Mouse (Mus musculus) forebrain, embryonic 11.5 days (tissue): ENCODE data around the gene Rnf11. TPM values are rescaled to one million over a fixed set of nuclear protein-coding genes. Genes with fewer than 3 reads are reported as not detected.
A peak's percentile ranks its signal among the peaks of the same experiment; 100 is the strongest.

ENCODE experiments used
- ATAC-seq: fragments of 200-750 bp; cut with Nextera tagmentation; replicated peaks from 2 replicates; pipeline ENCODE4 v1.8.0; 2017; ENCODE audit warnings: moderate TSS enrichment; ENCODE audit not compliant: low FRiP score
- DNase-seq: peaks from one replicate; pipeline ENCODE4 v3.0.0-alpha.2; 2017; ENCODE audit warnings: low spot score
- H3K27ac ChIP-seq: fragments of 300-500 bp; sonication (generic); 2 replicates; pipeline ENCODE4 v1.5.1; 2014; ENCODE audit warnings: low read depth, low read length
- H3K27me3 ChIP-seq: fragments of 300-500 bp; sonication (generic); 2 replicates; pipeline ENCODE4 v1.6.1; 2014; ENCODE audit warnings: mild to moderate bottlenecking, low read length, mixed read lengths; ENCODE audit not compliant: control insufficient read depth, insufficient read depth
- H3K36me3 ChIP-seq: fragments of 300-500 bp; sonication (generic); 2 replicates; pipeline ENCODE4 v1.6.1; 2014; ENCODE audit warnings: mild to moderate bottlenecking, low read length, moderate library complexity, mixed read lengths; ENCODE audit not compliant: control insufficient read depth, insufficient read depth
- H3K4me1 ChIP-seq: fragments of 300-500 bp; sonication (generic); replicated peaks from 2 replicates; pipeline ENCODE4 v1.6.1; 2014; ENCODE audit warnings: low read length, mixed read lengths; ENCODE audit not compliant: control insufficient read depth, insufficient read depth
- H3K4me2 ChIP-seq: fragments of 300-500 bp; sonication (generic); 2 replicates; pipeline ENCODE4 v1.6.1; 2014; ENCODE audit warnings: low read depth, mild to moderate bottlenecking, low read length, moderate library complexity, mixed read lengths; ENCODE audit not compliant: severe bottlenecking
- H3K4me3 ChIP-seq: fragments of 300-500 bp; sonication (generic); 2 replicates; pipeline ENCODE4 v1.5.1; 2014; ENCODE audit warnings: low read depth, low read length
- H3K9ac ChIP-seq: fragments of 300-500 bp; sonication (generic); 2 replicates; pipeline ENCODE4 v1.6.1; 2014; ENCODE audit warnings: low read length
- H3K9me3 ChIP-seq: fragments of 300-500 bp; sonication (generic); 2 replicates; pipeline ENCODE4 v1.6.1; 2016; ENCODE audit warnings: low read length, mixed read lengths; ENCODE audit not compliant: control insufficient read depth
- WGBS: fragments of 180-500 bp; shearing (Covaris S2); extraction: QIAGEN DNeasy Blood & Tissue Kit; methylation state at CpG from one replicate; pipeline ENCODE4 v1.1.7; 2014; 5-methylcytosine and 5-hydroxymethylcytosine counted together
- polyA plus RNA-seq: library from polyadenylated mRNA; unstranded; fragments of >200 nt; fragmentation: Nextera tagmentation; extraction: Ambion mirVana; gene quantifications from 2 replicates; pipeline ENCODE4 v1.2.1, GENCODE M21; 2014

Gene Rnf11
- polyA plus RNA-seq, 1 experiment from 2014 or later: 45.1 TPM

DNA sequence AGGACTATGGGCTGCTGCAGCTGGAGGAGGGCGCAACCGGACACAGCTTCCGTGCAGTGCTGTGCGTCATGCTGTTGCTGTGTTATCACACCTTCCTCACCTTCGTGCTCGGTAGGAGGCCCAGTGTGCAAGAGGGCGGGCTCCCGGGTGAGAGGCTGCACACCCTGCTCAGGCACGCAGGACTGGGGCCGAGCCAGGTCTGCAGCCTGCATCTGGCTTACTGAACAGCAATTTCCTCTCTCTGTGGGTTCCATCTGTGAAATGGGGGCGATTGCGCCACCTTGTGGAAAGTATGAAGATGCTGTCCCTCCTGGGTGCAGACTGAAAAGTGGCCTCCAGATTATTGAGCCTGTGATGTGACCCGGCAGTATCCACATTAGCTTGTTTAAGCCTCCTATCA lies 53.7 kb downstream of the Rnf11 start:
- Histone ChIP-seq H3K36me3 (no peaks in the 10 kb centered on the region), H3K9me3 (no peaks in the 10 kb centered on the region), H3K4me2 (no peak overlapping the region), H3K27ac (no peak overlapping the region), H3K4me3 (no peak overlapping the region), H3K27me3 (no peaks in the 10 kb centered on the region), H3K4me1 (peaks cover 4% of the 10 kb centered on the region; the same call in 1 of the 2 replicates), H3K9ac (no peak overlapping the region)
- WGBS: 54% methylated on average over 13 of the region's 13 CpGs
- ATAC-seq (0 out of 2 replicates have a peak, but pooled peaks have one; percentile 49), DNase-seq (peak; percentile 67)

DNA sequence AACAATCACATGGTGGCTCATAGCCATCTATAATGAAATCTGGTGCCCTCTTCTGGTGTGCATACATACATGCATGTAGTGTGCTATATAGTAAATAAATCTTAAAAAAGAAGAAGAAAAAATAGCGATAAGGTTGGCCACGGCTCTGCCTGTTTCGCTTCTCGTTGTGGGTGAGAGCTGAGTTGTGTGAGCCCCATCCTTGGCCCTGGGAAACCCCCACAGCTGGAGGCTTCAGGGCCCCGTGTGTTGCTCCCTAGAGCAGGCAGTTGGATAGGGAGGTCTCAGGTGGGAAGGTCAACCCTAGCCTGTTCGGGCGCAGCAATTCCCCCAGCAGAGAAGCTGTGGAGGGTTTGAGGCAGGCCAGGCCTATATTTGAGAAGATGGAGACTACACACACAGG lies 54.3 kb downstream of the Rnf11 start:
- no peak for ATAC-seq
- Histone ChIP-seq H3K9me3 (no peaks in the 10 kb centered on the region), H3K9ac (no peak overlapping the region), H3K4me1 (peaks cover 4% of the 10 kb centered on the region; the same call in 1 of the 2 replicates), H3K27me3 (no peaks in the 10 kb centered on the region), H3K4me2 (no peak overlapping the region), H3K4me3 (no peak overlapping the region), H3K27ac (no peak overlapping the region), H3K36me3 (no peaks in the 10 kb centered on the region)
- peak; percentile 37 for DNase-seq
- 92% methylated on average over 7 of the region's 7 CpGs for WGBS

DNA sequence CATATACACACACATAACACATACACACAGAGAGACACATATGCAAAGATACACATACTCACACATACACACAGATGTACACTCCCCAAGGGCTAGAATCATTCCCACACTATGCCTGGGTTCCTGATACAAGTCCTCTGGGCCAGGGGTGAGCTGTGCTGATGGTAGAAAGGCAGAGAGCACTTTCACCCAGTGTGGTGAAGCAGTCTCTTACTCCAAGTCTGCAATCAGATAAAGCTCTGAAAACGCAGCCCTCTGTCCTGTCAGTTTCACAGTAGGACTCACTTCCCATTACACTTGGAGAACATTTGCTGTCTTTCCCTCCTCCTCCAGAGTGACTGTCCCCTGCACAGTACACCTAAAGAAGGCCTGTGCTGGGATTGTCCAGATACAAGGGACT lies 57.5 kb downstream of the Rnf11 start:
- no peaks in the 10 kb centered on the region for H3K9me3 ChIP-seq
- H3K27me3 ChIP-seq: no peaks in the 10 kb centered on the region
- DNase-seq (no peak), ATAC-seq (no peak)
- no peaks in the 10 kb centered on the region for H3K36me3 ChIP-seq
- H3K4me2 ChIP-seq: no peak overlapping the region
- no peak overlapping the region for H3K9ac ChIP-seq
- H3K4me1 ChIP-seq: no peaks in the 10 kb centered on the region; the same call in 1 of the 2 replicates
- no peak overlapping the region for H3K27ac ChIP-seq
- WGBS: 59% methylated on average over 1 of the region's 1 CpGs
- H3K4me3 ChIP-seq: no peak overlapping the region

DNA sequence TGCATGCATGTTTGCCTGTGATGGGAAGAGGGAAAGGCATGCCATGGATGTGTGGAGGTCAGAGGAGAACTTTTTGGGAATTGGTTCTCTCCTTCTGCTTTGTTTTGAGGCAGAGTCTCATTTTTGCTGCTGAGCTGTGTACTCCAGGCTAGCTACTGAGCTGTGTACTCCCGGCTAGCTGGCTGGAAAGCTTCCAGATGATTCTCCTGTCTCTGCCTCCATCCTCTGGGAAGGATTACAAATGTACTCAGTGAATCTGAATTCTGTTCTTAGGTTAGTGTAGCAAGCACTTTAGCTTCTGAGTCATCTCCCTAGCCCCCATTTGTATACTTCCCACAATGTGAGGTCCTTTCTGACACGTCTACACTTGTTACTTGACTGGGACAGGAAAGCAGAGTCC lies 61.1 kb downstream of the Rnf11 start:
- no peaks in the 10 kb centered on the region for H3K36me3 ChIP-seq
- no peak overlapping the region for H3K9ac ChIP-seq
- H3K27me3 ChIP-seq: no peaks in the 10 kb centered on the region
- WGBS: 76% methylated on average over 2 of the region's 2 CpGs
- no peak overlapping the region for H3K27ac ChIP-seq
- no peak overlapping the region for H3K4me2 ChIP-seq
- ATAC-seq (no peak), DNase-seq (no peak)
- no peaks in the 10 kb centered on the region for H3K4me1 ChIP-seq
- no peaks in the 10 kb centered on the region for H3K9me3 ChIP-seq
- no peak overlapping the region for H3K4me3 ChIP-seq

DNA sequence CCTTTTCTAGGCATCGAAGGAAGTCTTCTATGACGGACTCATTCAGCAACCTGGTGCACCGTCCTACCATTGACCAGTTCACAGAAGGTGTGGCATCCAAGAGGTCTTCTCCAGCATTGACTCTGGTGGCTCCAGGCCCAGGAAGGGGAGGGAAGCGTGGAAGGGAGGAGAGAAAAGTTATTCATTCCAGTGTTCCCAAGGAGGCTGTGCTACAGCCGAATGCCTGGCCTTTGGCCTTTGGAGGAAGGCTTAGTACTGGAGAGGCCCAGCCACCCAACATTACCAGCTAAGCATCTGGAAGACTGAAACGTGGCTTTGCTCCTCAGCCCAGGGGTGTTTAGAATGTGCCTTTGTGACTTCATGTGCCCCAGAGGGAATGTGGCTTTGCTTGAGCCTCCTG lies 62.1 kb downstream of the Rnf11 start:
- DNase-seq: no peak
- H3K4me2 ChIP-seq: no peak overlapping the region
- H3K4me1 ChIP-seq: no peaks in the 10 kb centered on the region
- no peak overlapping the region for H3K4me3 ChIP-seq
- ATAC-seq: no peak
- H3K9me3 ChIP-seq: no peaks in the 10 kb centered on the region
- H3K9ac ChIP-seq: no peak overlapping the region
- WGBS: 72% methylated on average over 6 of the region's 6 CpGs
- no peaks in the 10 kb centered on the region for H3K36me3 ChIP-seq
- H3K27ac ChIP-seq: no peak overlapping the region
- no peaks in the 10 kb centered on the region for H3K27me3 ChIP-seq

DNA sequence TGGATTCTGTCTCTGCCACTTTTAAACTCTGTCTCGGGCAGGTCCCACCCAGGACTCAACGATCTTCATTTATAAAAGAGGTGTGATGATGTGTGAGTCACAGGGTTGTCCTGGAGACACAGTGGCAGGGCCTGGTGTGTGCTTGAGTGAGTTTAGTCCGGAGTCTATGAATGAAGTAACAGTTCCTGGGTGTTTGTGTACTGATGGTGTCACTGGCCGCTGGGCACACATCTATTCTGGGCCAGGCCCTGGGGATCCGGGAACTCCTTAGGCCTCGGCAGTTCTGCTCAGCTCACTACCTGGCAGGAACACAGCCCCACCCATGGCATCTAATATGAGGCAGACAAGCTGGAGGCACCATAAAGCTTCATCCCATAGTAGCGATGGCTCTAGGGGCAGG lies 62.9 kb downstream of the Rnf11 start:
- DNase-seq: no peak
- WGBS: 91% methylated on average over 7 of the region's 7 CpGs
- Histone ChIP-seq H3K27ac (no peak overlapping the region), H3K9ac (no peak overlapping the region), H3K27me3 (no peaks in the 10 kb centered on the region), H3K4me3 (no peak overlapping the region), H3K4me2 (no peak overlapping the region), H3K9me3 (no peaks in the 10 kb centered on the region), H3K4me1 (no peaks in the 10 kb centered on the region), H3K36me3 (no peaks in the 10 kb centered on the region)
- ATAC-seq: no peak

DNA sequence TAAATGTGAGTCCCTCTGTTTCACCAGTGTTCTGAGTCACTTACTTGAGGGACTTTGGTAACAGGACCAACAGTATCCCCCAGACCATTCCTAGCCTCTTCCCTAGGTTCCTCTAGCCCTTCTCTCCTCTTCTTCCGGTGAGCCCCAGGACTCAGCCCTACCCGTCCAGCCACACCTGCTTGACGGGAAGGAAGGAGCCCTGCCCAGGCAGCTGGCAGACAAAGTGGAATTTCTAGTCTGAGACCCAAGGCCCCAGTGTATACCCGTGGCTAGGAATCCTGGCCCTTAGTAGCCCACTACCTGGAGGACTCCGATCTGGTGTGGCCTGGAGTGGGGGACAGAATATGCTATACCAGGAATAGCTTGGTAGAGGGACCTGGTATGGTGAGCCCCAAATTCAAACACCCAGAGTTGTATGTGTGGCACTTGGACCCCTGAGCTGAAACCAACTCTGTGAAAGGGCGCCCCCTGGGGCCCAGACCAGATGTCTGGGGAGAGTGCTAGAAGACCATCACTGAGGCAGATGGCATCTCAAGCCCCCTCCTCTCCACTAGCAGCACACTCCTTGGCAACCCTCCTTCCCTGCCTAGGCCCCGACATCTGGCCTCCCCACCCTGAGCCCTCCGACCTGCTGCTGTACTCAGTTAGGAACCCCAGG lies 64.3 kb downstream of the Rnf11 start:
- H3K4me2 ChIP-seq: no peak overlapping the region
- H3K27ac ChIP-seq: no peak overlapping the region
- no peak overlapping the region for H3K4me3 ChIP-seq
- DNase-seq (no peak), ATAC-seq (0 out of 2 replicates have a peak, but pooled peaks have one; percentile 18)
- no peak overlapping the region for H3K9ac ChIP-seq
- H3K9me3 ChIP-seq: no peaks in the 10 kb centered on the region
- H3K36me3 ChIP-seq: no peaks in the 10 kb centered on the region
- H3K27me3 ChIP-seq: no peaks in the 10 kb centered on the region
- H3K4me1 ChIP-seq: no peaks in the 10 kb centered on the region
- 63% methylated on average over 8 of the region's 8 CpGs for WGBS

DNA sequence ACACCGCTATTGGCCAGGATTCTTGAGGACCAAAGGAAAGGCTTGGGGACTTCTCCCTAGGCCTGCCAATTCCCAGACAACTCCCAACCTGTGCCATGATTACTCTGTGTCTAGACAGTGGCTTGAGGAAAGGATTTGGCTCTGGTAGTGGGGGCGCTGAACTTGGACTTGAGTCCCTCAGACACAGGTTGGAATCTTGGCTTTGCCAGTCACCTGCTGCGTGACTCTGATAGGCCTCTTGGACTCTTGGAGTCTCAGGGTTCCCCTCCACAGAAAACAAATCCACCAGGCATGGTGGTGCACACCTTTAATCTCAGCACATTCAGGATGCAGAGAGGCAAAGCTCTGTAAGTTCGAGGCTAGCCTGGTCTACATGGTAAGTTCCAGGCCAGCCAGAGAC lies 65.0 kb downstream of the Rnf11 start:
- Histone ChIP-seq H3K9ac (no peak overlapping the region), H3K4me3 (no peak overlapping the region), H3K27me3 (no peaks in the 10 kb centered on the region), H3K36me3 (no peaks in the 10 kb centered on the region), H3K4me1 (no peaks in the 10 kb centered on the region), H3K9me3 (no peaks in the 10 kb centered on the region), H3K27ac (no peak overlapping the region), H3K4me2 (no peak overlapping the region)
- ATAC-seq (no peak), DNase-seq (no peak)
- WGBS: 89% methylated on average over 4 of the region's 4 CpGs

DNA sequence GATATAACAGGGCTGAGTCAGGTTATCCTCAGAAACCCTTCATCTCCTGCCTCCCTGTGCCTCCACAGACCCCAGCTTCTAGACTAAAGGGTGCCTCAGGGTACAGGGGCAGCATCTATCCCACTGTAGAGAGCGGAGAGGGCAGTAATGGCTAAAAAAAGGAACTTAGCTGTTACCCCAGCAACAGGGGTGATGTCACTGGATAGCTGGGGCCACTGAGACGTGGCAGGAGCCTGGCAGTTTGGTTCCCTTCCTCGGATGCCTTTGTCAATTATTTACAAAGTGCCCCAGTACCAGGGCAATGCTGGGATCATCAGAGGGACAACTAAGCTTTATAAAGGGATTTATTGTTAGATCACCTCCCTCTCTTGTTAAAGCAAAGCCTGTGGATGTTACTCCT lies 65.5 kb downstream of the Rnf11 start:
- Histone ChIP-seq H3K4me2 (no peak overlapping the region), H3K27me3 (no peaks in the 10 kb centered on the region), H3K36me3 (no peaks in the 10 kb centered on the region), H3K27ac (no peak overlapping the region), H3K9ac (no peak overlapping the region), H3K4me1 (no peaks in the 10 kb centered on the region), H3K9me3 (no peaks in the 10 kb centered on the region), H3K4me3 (no peak overlapping the region)
- DNase-seq (no peak), ATAC-seq (no peak)
- 38% methylated on average over 3 of the region's 3 CpGs for WGBS
